Mouse (Mus musculus) midbrain, embryonic 12.5 days (tissue): Measurements from ENCODE around the gene Pxmp2. TPM values are rescaled to one million over a fixed set of nuclear protein-coding genes. Genes with fewer than 3 reads are reported as not detected.

ENCODE experiments used
- ATAC-seq: fragments of 200-750 bp; cut with Nextera tagmentation; 2 replicates; pipeline ENCODE4 v1.8.0; 2017; ENCODE audit warnings: low read depth, moderate TSS enrichment, moderate library complexity; ENCODE audit not compliant: low FRiP score
- H3K27ac ChIP-seq: fragments of 300-500 bp; sonication (generic); replicated peaks from 2 replicates; pipeline ENCODE4 v1.5.1; 2016; ENCODE audit warnings: mild to moderate bottlenecking
- H3K27me3 ChIP-seq: fragments of 300-500 bp; sonication (generic); 2 replicates; pipeline ENCODE4 v1.6.1; 2016; ENCODE audit warnings: mild to moderate bottlenecking
- H3K36me3 ChIP-seq: fragments of 300-500 bp; sonication (generic); 2 replicates; pipeline ENCODE4 v1.6.1; 2016
- H3K4me1 ChIP-seq: fragments of 300-500 bp; sonication (generic); 2 replicates; pipeline ENCODE4 v1.6.1; 2016
- H3K4me2 ChIP-seq: fragments of 300-500 bp; sonication (generic); replicated peaks from 2 replicates; pipeline ENCODE4 v1.6.1; 2016; ENCODE audit warnings: mild to moderate bottlenecking, moderate library complexity
- H3K4me3 ChIP-seq: fragments of 300-500 bp; sonication (generic); 2 replicates; pipeline ENCODE4 v1.5.1; 2016; ENCODE audit warnings: mild to moderate bottlenecking
- H3K9ac ChIP-seq: fragments of 300-500 bp; sonication (generic); replicated peaks from 2 replicates; pipeline ENCODE4 v1.6.1; 2016; ENCODE audit warnings: mild to moderate bottlenecking, moderate library complexity
- H3K9me3 ChIP-seq: fragments of 300-500 bp; sonication (generic); 2 replicates; pipeline ENCODE4 v1.6.1; 2016; ENCODE audit warnings: mild to moderate bottlenecking
- WGBS: fragments of 180-500 bp; shearing (Covaris S2); methylation state at CpG from one replicate; pipeline ENCODE4 v1.1.7; 2016; 5-methylcytosine and 5-hydroxymethylcytosine counted together
- polyA plus RNA-seq: library from polyadenylated mRNA; unstranded; fragments of >200 nt; fragmentation: Nextera tagmentation; extraction: Ambion mirVana; gene quantifications from 2 replicates; pipeline ENCODE4 v1.2.1, GENCODE M21; 2016

Gene Pxmp2
- polyA plus RNA-seq, 1 experiment from 2014 or later, result 11.1 TPM

GRCm38 (mm10) chr5:110227336-110227883 lies 58.6 kb downstream of the Pxmp2 start:
- Histone ChIP-seq H3K36me3 (peaks cover 19% of the 10 kb centered on the region), H3K4me3 (no peak overlapping the region), H3K9me3 (no peaks in the 10 kb centered on the region), H3K27ac (no peak overlapping the region), H3K27me3 (no peaks in the 10 kb centered on the region), H3K9ac (no peak overlapping the region), H3K4me1 (peaks cover 15% of the 10 kb centered on the region), H3K4me2 (no peak overlapping the region)
- WGBS, result 57% methylated on average over 1 of the region's 1 CpGs
- no peak for ATAC-seq

GRCm38 (mm10) chr5:110225056-110225455 lies 60.9 kb downstream of the Pxmp2 start:
- Histone ChIP-seq H3K27me3 (no peaks in the 10 kb centered on the region), H3K9me3 (no peaks in the 10 kb centered on the region), H3K4me3 (no peak overlapping the region), H3K9ac (no peak overlapping the region), H3K4me2 (no peak overlapping the region), H3K27ac (no peak overlapping the region), H3K4me1 (peaks cover 3% of the 10 kb centered on the region), H3K36me3 (peaks cover 42% of the 10 kb centered on the region)
- 92% methylated on average over 3 of the region's 3 CpGs for WGBS
- ATAC-seq, result no peak

Other genes with a start within 250 kb of the Pxmp2 start
- 5.2 and 8.9 TPM in 2 replicates for gene Gm17655, start 213.7 kb downstream of the Pxmp2 start, polyA plus RNA-seq
- 1.4 TPM in 2 replicates for gene Gm35315, start 191.8 kb downstream of the Pxmp2 start, polyA plus RNA-seq
- 1.1 and 1.3 TPM in 2 replicates for gene Plcxd1, start 186.2 kb downstream of the Pxmp2 start, polyA plus RNA-seq
- 39.3 and 43.8 TPM in 2 replicates for gene Gtpbp6, start 178.0 kb downstream of the Pxmp2 start, polyA plus RNA-seq
- gene Zfp605, start 176.1 kb downstream of the Pxmp2 start, polyA plus RNA-seq, result 10.9 and 12.0 TPM in 2 replicates
- gene Chfr, start 150.3 kb downstream of the Pxmp2 start, polyA plus RNA-seq, result 89.7 and 97.4 TPM in 2 replicates
- gene Golga3, start 109.5 kb downstream of the Pxmp2 start, polyA plus RNA-seq, result 25.3 and 27.8 TPM in 2 replicates
- 36.9 and 39.6 TPM in 2 replicates for gene Ankle2, start 55.2 kb downstream of the Pxmp2 start, polyA plus RNA-seq
- gene Pgam5, start 16.3 kb downstream of the Pxmp2 start, polyA plus RNA-seq, result 89.0 and 89.4 TPM in 2 replicates
- gene Pole, start 120 bp upstream of the Pxmp2 start, polyA plus RNA-seq, result 29.6 and 31.9 TPM in 2 replicates
- gene P2rx2, start 57.0 kb upstream of the Pxmp2 start, polyA plus RNA-seq, result 1.2 and 1.7 TPM in 2 replicates
- gene Lrcol1, start 58.5 kb upstream of the Pxmp2 start, polyA plus RNA-seq, result not detected in 2 replicates
- 23.8 and 24.0 TPM in 2 replicates for gene Fbrsl1, start 162.3 kb upstream of the Pxmp2 start, polyA plus RNA-seq